Mouse (Mus musculus) hindbrain, embryonic 12.5 days (tissue): Measurements from ENCODE around the gene Kcnmb2. TPM values are rescaled to one million over a fixed set of nuclear protein-coding genes. Genes with fewer than 3 reads are reported as not detected.
A peak's percentile ranks its signal among the peaks of the same experiment; 100 is the strongest.

Source experiments
- ATAC-seq: fragments of 200-750 bp; cut with Nextera tagmentation; 2 replicates; pipeline ENCODE4 v1.8.0; 2017; ENCODE audit warnings: moderate TSS enrichment; ENCODE audit not compliant: low FRiP score
- H3K27ac ChIP-seq: fragments of 300-500 bp; sonication (generic); 2 replicates; pipeline ENCODE4 v1.5.1; 2016; ENCODE audit warnings: mild to moderate bottlenecking
- H3K27me3 ChIP-seq: fragments of 300-500 bp; sonication (generic); 2 replicates; pipeline ENCODE4 v1.6.1; 2016; ENCODE audit warnings: mild to moderate bottlenecking
- H3K36me3 ChIP-seq: fragments of 300-500 bp; sonication (generic); 2 replicates; pipeline ENCODE4 v1.6.1; 2016; ENCODE audit warnings: mild to moderate bottlenecking
- H3K4me1 ChIP-seq: fragments of 300-500 bp; sonication (generic); 2 replicates; pipeline ENCODE4 v1.6.1; 2016
- H3K4me2 ChIP-seq: fragments of 300-500 bp; sonication (generic); replicated peaks from 2 replicates; pipeline ENCODE4 v1.6.1; 2016; ENCODE audit warnings: mild to moderate bottlenecking
- H3K4me3 ChIP-seq: fragments of 300-500 bp; sonication (generic); 2 replicates; pipeline ENCODE4 v1.5.1; 2016; ENCODE audit warnings: mild to moderate bottlenecking
- H3K9ac ChIP-seq: fragments of 300-500 bp; sonication (generic); 2 replicates; pipeline ENCODE4 v1.6.1; 2016; ENCODE audit warnings: mild to moderate bottlenecking, moderate library complexity
- H3K9me3 ChIP-seq: fragments of 300-500 bp; sonication (generic); replicated peaks from 2 replicates; pipeline ENCODE4 v1.6.1; 2016; ENCODE audit warnings: mild to moderate bottlenecking
- WGBS: fragments of 180-500 bp; shearing (Covaris S2); methylation state at CpG from one replicate; pipeline ENCODE4 v1.1.7; 2016; 5-methylcytosine and 5-hydroxymethylcytosine counted together
- polyA plus RNA-seq: library from polyadenylated mRNA; unstranded; fragments of >200 nt; fragmentation: Nextera tagmentation; extraction: Ambion mirVana; gene quantifications from 2 replicates; pipeline ENCODE4 v1.2.1, GENCODE M21; 2016

The Kcnmb2 gene
- polyA plus RNA-seq, 1 experiment from 2014 or later, result 7.7 TPM

GRCm38 (mm10) chr3:31941478-31941877 lies 39.2 kb downstream of the Kcnmb2 start:
- H3K4me2 ChIP-seq, result no peak overlapping the region
- H3K4me3 ChIP-seq, result no peak overlapping the region
- no peaks in the 10 kb centered on the region for H3K36me3 ChIP-seq
- no peak overlapping the region for H3K27ac ChIP-seq
- H3K9ac ChIP-seq, result no peak overlapping the region
- 25% methylated on average over 6 of the region's 6 CpGs for WGBS
- H3K9me3 ChIP-seq, result no peaks in the 10 kb centered on the region
- H3K27me3 ChIP-seq, result no peaks in the 10 kb centered on the region
- no peak for ATAC-seq
- no peaks in the 10 kb centered on the region for H3K4me1 ChIP-seq

GRCm38 (mm10) chr3:31954213-31954612 lies 51.9 kb downstream of the Kcnmb2 start:
- H3K4me3 ChIP-seq, result no peak overlapping the region
- WGBS, result 45% methylated on average over 3 of the region's 3 CpGs
- ATAC-seq, result no peak

GRCm38 (mm10) chr3:31955004-31955403 lies 52.7 kb downstream of the Kcnmb2 start:
- Histone ChIP-seq H3K9me3 (no peaks in the 10 kb centered on the region), H3K4me2 (no peak overlapping the region), H3K27ac (no peak overlapping the region; the same call in 1 of the 2 replicates), H3K4me1 (peaks cover 4% of the 10 kb centered on the region; the same call in 1 of the 2 replicates), H3K36me3 (no peaks in the 10 kb centered on the region), H3K4me3 (no peak overlapping the region), H3K9ac (no peak overlapping the region), H3K27me3 (no peaks in the 10 kb centered on the region)
- 84% methylated on average over 2 of the region's 2 CpGs for WGBS
- no peak for ATAC-seq

More at GRCm38 (mm10) chr3:31954213-31954612, 51.9 kb downstream of the Kcnmb2 start:
- Histone ChIP-seq H3K27ac (no peak overlapping the region), H3K9me3 (no peaks in the 10 kb centered on the region), H3K4me2 (no peak overlapping the region), H3K4me1 (peaks cover 4% of the 10 kb centered on the region; the same call in 1 of the 2 replicates), H3K36me3 (no peaks in the 10 kb centered on the region), H3K27me3 (no peaks in the 10 kb centered on the region), H3K9ac (no peak overlapping the region)

- no peak for ATAC-seq
- Histone ChIP-seq H3K9me3 (no peaks in the 10 kb centered on the region), H3K27me3 (no peaks in the 10 kb centered on the region), H3K27ac (no peak overlapping the region), H3K36me3 (no peaks in the 10 kb centered on the region), H3K4me1 (peaks cover 5% of the 10 kb centered on the region; the same call in 1 of the 2 replicates), H3K4me2 (no peak overlapping the region), H3K4me3 (no peak overlapping the region), H3K9ac (no peak overlapping the region)
- WGBS, result 73% methylated on average over 5 of the region's 5 CpGs
Observed at GRCm38 (mm10) chr3:31959821-31960220, 57.5 kb downstream of the Kcnmb2 start.

- peak; percentile 65 for ATAC-seq
- no peaks in the 10 kb centered on the region for H3K9me3 ChIP-seq
- H3K27me3 ChIP-seq, result no peaks in the 10 kb centered on the region
- 52% methylated on average over 3 of the region's 3 CpGs for WGBS
- no peak overlapping the region for H3K9ac ChIP-seq
- peak overlapping the region; percentile 35 for H3K27ac ChIP-seq
- no peak overlapping the region for H3K4me2 ChIP-seq
- H3K4me1 ChIP-seq, result peaks cover 5% of the 10 kb centered on the region; the same call in 1 of the 2 replicates
- no peak overlapping the region for H3K4me3 ChIP-seq
- H3K36me3 ChIP-seq, result no peaks in the 10 kb centered on the region
Observed at GRCm38 (mm10) chr3:31961175-31961574, 58.9 kb downstream of the Kcnmb2 start.

GRCm38 (mm10) chr3:31963076-31963475 lies 60.8 kb downstream of the Kcnmb2 start:
- peaks cover 5% of the 10 kb centered on the region; the same call in 1 of the 2 replicates for H3K4me1 ChIP-seq
- no peak overlapping the region for H3K4me2 ChIP-seq
- no peak overlapping the region for H3K4me3 ChIP-seq
- no peaks in the 10 kb centered on the region for H3K36me3 ChIP-seq
- H3K27ac ChIP-seq, result no peak overlapping the region
- no peak overlapping the region for H3K9ac ChIP-seq
- H3K27me3 ChIP-seq, result no peaks in the 10 kb centered on the region
- H3K9me3 ChIP-seq, result no peaks in the 10 kb centered on the region
- 91% methylated on average over 3 of the region's 3 CpGs for WGBS
- no peak for ATAC-seq

- Histone ChIP-seq H3K4me1 (no peaks in the 10 kb centered on the region), H3K27me3 (no peaks in the 10 kb centered on the region), H3K4me3 (no peak overlapping the region), H3K4me2 (no peak overlapping the region), H3K9ac (no peak overlapping the region), H3K36me3 (no peaks in the 10 kb centered on the region), H3K9me3 (no peaks in the 10 kb centered on the region), H3K27ac (no peak overlapping the region)
- 14% methylated on average over 3 of the region's 3 CpGs for WGBS
- ATAC-seq, result no peak
Observed at GRCm38 (mm10) chr3:31979661-31980060, 77.4 kb downstream of the Kcnmb2 start.

- Histone ChIP-seq H3K4me2 (no peak overlapping the region), H3K4me1 (no peaks in the 10 kb centered on the region), H3K9ac (no peak overlapping the region), H3K4me3 (no peak overlapping the region), H3K27me3 (no peaks in the 10 kb centered on the region), H3K27ac (no peak overlapping the region), H3K9me3 (no peaks in the 10 kb centered on the region), H3K36me3 (no peaks in the 10 kb centered on the region)
- WGBS, result 47% methylated on average over 5 of the region's 5 CpGs
- ATAC-seq, result no peak
Observed at GRCm38 (mm10) chr3:31982444-31982843, 80.1 kb downstream of the Kcnmb2 start.

GRCm38 (mm10) chr3:31985103-31985502 lies 82.8 kb downstream of the Kcnmb2 start:
- no peak overlapping the region for H3K9ac ChIP-seq
- WGBS, result 80% methylated on average over 4 of the region's 4 CpGs
- no peak overlapping the region for H3K4me3 ChIP-seq
- no peaks in the 10 kb centered on the region for H3K9me3 ChIP-seq
- H3K4me2 ChIP-seq, result no peak overlapping the region
- no peaks in the 10 kb centered on the region for H3K27me3 ChIP-seq
- no peaks in the 10 kb centered on the region for H3K4me1 ChIP-seq
- no peak overlapping the region for H3K27ac ChIP-seq
- H3K36me3 ChIP-seq, result no peaks in the 10 kb centered on the region
- no peak for ATAC-seq

GRCm38 (mm10) chr3:31991526-31992045 lies 89.3 kb downstream of the Kcnmb2 start:
- no peak overlapping the region for H3K9ac ChIP-seq
- 86% methylated on average over 5 of the region's 5 CpGs for WGBS
- H3K27ac ChIP-seq, result no peak overlapping the region
- no peak overlapping the region for H3K4me2 ChIP-seq
- H3K27me3 ChIP-seq, result no peaks in the 10 kb centered on the region
- H3K9me3 ChIP-seq, result no peaks in the 10 kb centered on the region
- no peak for ATAC-seq
- no peak overlapping the region for H3K4me3 ChIP-seq
- no peaks in the 10 kb centered on the region for H3K36me3 ChIP-seq
- no peaks in the 10 kb centered on the region for H3K4me1 ChIP-seq

GRCm38 (mm10) chr3:32011566-32011965 lies 109.3 kb downstream of the Kcnmb2 start:
- H3K36me3 ChIP-seq, result no peaks in the 10 kb centered on the region
- no peaks in the 10 kb centered on the region for H3K27me3 ChIP-seq
- H3K27ac ChIP-seq, result no peak overlapping the region
- ATAC-seq, result no peak
- WGBS, result 88% methylated on average over 5 of the region's 5 CpGs
- H3K4me1 ChIP-seq, result no peaks in the 10 kb centered on the region
- H3K4me2 ChIP-seq, result no peak overlapping the region
- H3K9ac ChIP-seq, result no peak overlapping the region
- no peak overlapping the region for H3K4me3 ChIP-seq
- H3K9me3 ChIP-seq, result no peaks in the 10 kb centered on the region

GRCm38 (mm10) chr3:32012205-32012931 lies 110.1 kb downstream of the Kcnmb2 start:
- no peak overlapping the region for H3K27ac ChIP-seq
- H3K4me2 ChIP-seq, result no peak overlapping the region
- no peak overlapping the region for H3K9ac ChIP-seq
- H3K4me3 ChIP-seq, result no peak overlapping the region
- WGBS, result 86% methylated on average over 12 of the region's 12 CpGs
- H3K4me1 ChIP-seq, result no peaks in the 10 kb centered on the region
- no peaks in the 10 kb centered on the region for H3K36me3 ChIP-seq
- H3K9me3 ChIP-seq, result no peaks in the 10 kb centered on the region
- no peak for ATAC-seq
- H3K27me3 ChIP-seq, result no peaks in the 10 kb centered on the region

- no peak for ATAC-seq
- Histone ChIP-seq H3K9ac (no peak overlapping the region), H3K4me2 (no peak overlapping the region), H3K9me3 (no peaks in the 10 kb centered on the region), H3K27ac (no peak overlapping the region), H3K4me1 (no peaks in the 10 kb centered on the region), H3K36me3 (no peaks in the 10 kb centered on the region), H3K4me3 (no peak overlapping the region), H3K27me3 (no peaks in the 10 kb centered on the region)
- 90% methylated on average over 6 of the region's 6 CpGs for WGBS
Observed at GRCm38 (mm10) chr3:32020981-32021380, 118.7 kb downstream of the Kcnmb2 start.
